21 mouse cellular contexts compared by ENCODE assay signal in the genomic region with DNA sequence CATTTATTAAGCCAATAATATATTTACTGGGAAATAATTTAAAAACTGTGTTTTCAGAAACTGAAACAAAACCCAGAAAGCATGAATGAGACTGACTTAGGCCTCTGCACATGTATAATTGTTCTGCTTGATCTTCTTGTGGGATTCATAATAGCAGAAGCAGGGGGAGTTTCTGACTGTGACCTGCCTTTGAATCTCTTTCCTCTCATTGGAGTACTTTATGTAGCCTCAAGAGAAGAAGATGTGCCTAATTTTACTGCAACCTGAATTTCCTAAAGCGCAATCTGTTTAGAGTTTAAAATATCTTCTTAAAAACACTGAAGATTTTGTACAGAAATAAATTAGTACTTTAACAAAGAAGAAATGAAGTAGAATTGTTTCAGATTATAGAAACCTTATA.
"Had no signal": no experiment of that assay in that cellular context is flagged by ENCODE, and none has a peak within 500 bp of the region (broad histone marks: within the 10 kb centered on the region; RNA-seq: fewer than 3 reads in every experiment).

No protein-coding gene starts in this region.

- ATAC-seq: forebrain, embryonic 13.5 days; forebrain, embryonic 14.5 days; forebrain, embryonic 15.5 days; forebrain, embryonic 16.5 days; forebrain, postnatal 0 days had no signal

- DNase-seq: cerebellum, adult 8-10 months; cerebellum, adult 9-10 months; cerebellum, adult 9-11 months; cerebellum, postnatal 10 days; cerebellum, postnatal 14 days; cerebellum, postnatal 25 days; cerebellum, postnatal 36 days; embryo, embryonic 11 days; forebrain, postnatal 0 days; gastrocnemius, adult 2 months; gastrocnemius, postnatal 10 days; gastrocnemius, postnatal 14 days; gastrocnemius, postnatal 25 days; gastrocnemius, postnatal 36 days; heart, adult 11 months; heart, adult 18-20 months; heart, adult 2 months had no signal
